Mouse (Mus musculus) midbrain, embryonic 14.5 days (tissue): ENCODE data around the gene Zik1. TPM values are rescaled to one million over a fixed set of nuclear protein-coding genes. Genes with fewer than 3 reads are reported as not detected.
A peak's percentile ranks its signal among the peaks of the same experiment; 100 is the strongest.

Experiments
- ATAC-seq: fragments of 200-750 bp; cut with Nextera tagmentation; 2 replicates; pipeline ENCODE4 v1.8.0; 2017; ENCODE audit warnings: moderate number of reproducible peaks, moderate library complexity; ENCODE audit not compliant: low FRiP score, low TSS enrichment
- DNase-seq: peaks from one replicate; pipeline ENCODE4 v3.0.0-alpha.2; 2015
- H3K27ac ChIP-seq: fragments of 300-500 bp; sonication (generic); replicated peaks from 2 replicates; pipeline ENCODE4 v1.5.1; 2014; ENCODE audit warnings: mild to moderate bottlenecking, low read depth, low read length, moderate library complexity
- H3K27me3 ChIP-seq: fragments of 300-500 bp; sonication (generic); 2 replicates; pipeline ENCODE4 v1.6.1; 2014; ENCODE audit warnings: low read length, control low read depth, mixed read lengths; ENCODE audit not compliant: control insufficient read depth, insufficient read depth
- H3K36me3 ChIP-seq: fragments of 300-500 bp; sonication (generic); 2 replicates; pipeline ENCODE4 v1.6.1; 2014; ENCODE audit warnings: low read length, control low read depth; ENCODE audit not compliant: control insufficient read depth, insufficient read depth
- H3K4me1 ChIP-seq: fragments of 300-500 bp; sonication (generic); 2 replicates; pipeline ENCODE4 v1.6.1; 2014; ENCODE audit warnings: mild to moderate bottlenecking, antibody characterized with exemption, low read length, control low read depth; ENCODE audit not compliant: control insufficient read depth, insufficient read depth
- H3K4me2 ChIP-seq: fragments of 300-500 bp; sonication (generic); 2 replicates; pipeline ENCODE4 v1.6.1; 2014; ENCODE audit warnings: mild to moderate bottlenecking, low read length, moderate library complexity
- H3K4me3 ChIP-seq: fragments of 300-500 bp; sonication (generic); replicated peaks from 2 replicates; pipeline ENCODE4 v1.5.1; 2014; ENCODE audit warnings: low read depth, low read length
- H3K9ac ChIP-seq: fragments of 300-500 bp; sonication (generic); replicated peaks from 2 replicates; pipeline ENCODE4 v1.6.1; 2014; ENCODE audit warnings: mild to moderate bottlenecking, low read length, moderate library complexity
- H3K9me3 ChIP-seq: fragments of 300-500 bp; sonication (generic); 2 replicates; pipeline ENCODE4 v1.6.1; 2016; ENCODE audit warnings: low read length, control low read depth, mixed read lengths; ENCODE audit not compliant: control insufficient read depth
- WGBS: fragments of 180-500 bp; shearing (Covaris S2); extraction: QIAGEN DNeasy Blood & Tissue Kit; methylation state at CpG from one replicate; pipeline ENCODE4 v1.1.7; 2014; 5-methylcytosine and 5-hydroxymethylcytosine counted together
- polyA plus RNA-seq: library from polyadenylated mRNA; unstranded; fragments of >200 nt; fragmentation: Nextera tagmentation; extraction: Ambion mirVana; gene quantifications from 2 replicates; pipeline ENCODE4 v1.2.1, GENCODE M21; 2014

The Zik1 gene
- 53.1 and 64.2 TPM in 2 replicates for polyA plus RNA-seq

GRCm38 (mm10) chr7:10494786-10495521, at the start of gene Zik1:
TSS of gene Zik1 (minus strand) at chr7:10495394.
- peak within 1 kb of the TSS; percentile 69 for H3K9ac ChIP-seq
- DNase-seq: peak; percentile 94
- WGBS: 3% methylated on average over 33 of the region's 33 CpGs
- H3K36me3 ChIP-seq: peaks cover 28% of the 10 kb centered on the region
- peak within 1 kb of the TSS; percentile 78 for H3K27ac ChIP-seq
- no peaks in the 10 kb centered on the region for H3K9me3 ChIP-seq
- H3K4me3 ChIP-seq: peak within 1 kb of the TSS; percentile 70
- peaks cover 18% of the 10 kb centered on the region for H3K4me1 ChIP-seq
- H3K27me3 ChIP-seq: no peaks in the 10 kb centered on the region
- peak within 1 kb of the TSS; percentile 69 for H3K4me2 ChIP-seq
- peak; percentile 98 for ATAC-seq

- ATAC-seq (no peak; the same call in 1 of the 2 replicates), DNase-seq (no peak)
- Histone ChIP-seq H3K4me3 (peak overlapping the region; percentile 70), H3K36me3 (peaks cover 22% of the 10 kb centered on the region), H3K27ac (no peak overlapping the region; the same call in 1 of the 2 replicates), H3K9me3 (no peaks in the 10 kb centered on the region), H3K4me2 (peak overlapping the region; percentile 69), H3K27me3 (no peaks in the 10 kb centered on the region), H3K4me1 (peaks cover 18% of the 10 kb centered on the region), H3K9ac (peak overlapping the region; percentile 69; the same call in 1 of the 2 replicates)
- WGBS: 32% methylated on average over 6 of the region's 6 CpGs
These were observed 384 bp upstream of the Zik1 start for GRCm38 (mm10) chr7:10495578-10495977.

- DNase-seq: peak; percentile 73
- peak overlapping the region; percentile 38 for H3K4me2 ChIP-seq
- no peaks in the 10 kb centered on the region for H3K9me3 ChIP-seq
- WGBS: 66% methylated on average over 18 of the region's 18 CpGs
- H3K36me3 ChIP-seq: no peaks in the 10 kb centered on the region
- peak; percentile 43; the same call in 1 of the 2 replicates for ATAC-seq
- H3K9ac ChIP-seq: no peak overlapping the region
- no peak overlapping the region for H3K27ac ChIP-seq
- H3K4me1 ChIP-seq: no peaks in the 10 kb centered on the region
- peak overlapping the region; percentile 17 for H3K4me3 ChIP-seq
- no peaks in the 10 kb centered on the region for H3K27me3 ChIP-seq
These were observed 14.5 kb downstream of the Zik1 start for GRCm38 (mm10) chr7:10480588-10481233.

GRCm38 (mm10) chr7:10479813-10480212, 15.4 kb downstream of the Zik1 start:
- DNase-seq: no peak
- no peaks in the 10 kb centered on the region for H3K36me3 ChIP-seq
- no peaks in the 10 kb centered on the region for H3K9me3 ChIP-seq
- no peak overlapping the region for H3K4me2 ChIP-seq
- H3K4me1 ChIP-seq: no peaks in the 10 kb centered on the region
- H3K27ac ChIP-seq: no peak overlapping the region
- no peaks in the 10 kb centered on the region for H3K27me3 ChIP-seq
- no peak overlapping the region for H3K9ac ChIP-seq
- ATAC-seq: no peak
- no peak overlapping the region for H3K4me3 ChIP-seq

- no peaks in the 10 kb centered on the region for H3K36me3 ChIP-seq
- no peak overlapping the region for H3K9ac ChIP-seq
- ATAC-seq: no peak
- H3K27me3 ChIP-seq: no peaks in the 10 kb centered on the region
- H3K4me3 ChIP-seq: no peak overlapping the region
- H3K4me2 ChIP-seq: no peak overlapping the region
- WGBS: 73% methylated on average over 3 of the region's 3 CpGs
- DNase-seq: no peak
- no peak overlapping the region for H3K27ac ChIP-seq
- H3K9me3 ChIP-seq: peaks cover 13% of the 10 kb centered on the region; the same call in 1 of the 2 replicates
- no peaks in the 10 kb centered on the region for H3K4me1 ChIP-seq
These were observed 37.0 kb downstream of the Zik1 start for GRCm38 (mm10) chr7:10458166-10458565.

- no peak within 1 kb of the TSS for H3K27ac ChIP-seq
- H3K4me1 ChIP-seq: no peaks in the 10 kb centered on the region
- H3K36me3 ChIP-seq: no peaks in the 10 kb centered on the region
- peaks cover 15% of the 10 kb centered on the region for H3K9me3 ChIP-seq
- ATAC-seq (no peak), DNase-seq (no peak)
- H3K4me2 ChIP-seq: no peak within 1 kb of the TSS
- H3K9ac ChIP-seq: no peak within 1 kb of the TSS
- H3K27me3 ChIP-seq: no peaks in the 10 kb centered on the region
- no peak within 1 kb of the TSS for H3K4me3 ChIP-seq
These were observed 52.2 kb downstream of the Zik1 start, which contains the start of gene Vmn1r67 for GRCm38 (mm10) chr7:10443031-10443430. TSS of gene Vmn1r67 (plus strand) at chr7:10443331.

Other genes starting within 250 kb of the Zik1 start
- gene Vmn1r66, start 217.4 kb downstream of the Zik1 start, polyA plus RNA-seq: not detected in 2 replicates
- gene Vmn1r67, start 52.1 kb downstream of the Zik1 start, polyA plus RNA-seq: not detected in 2 replicates
- not detected in 2 replicates for gene Vmn1r68, start 63.1 kb upstream of the Zik1 start, polyA plus RNA-seq
- gene Vmn1r69, start 118.3 kb upstream of the Zik1 start, polyA plus RNA-seq: not detected in 2 replicates
- gene Vmn1r70, start 136.1 kb upstream of the Zik1 start, polyA plus RNA-seq: not detected in 2 replicates
- not detected in 2 replicates for gene Nlrp4b, start 192.4 kb upstream of the Zik1 start, polyA plus RNA-seq